Mouse (Mus musculus) neural tube, embryonic 14.5 days (tissue): ENCODE results near the gene B230118H07Rik. TPM values are rescaled to one million over a fixed set of nuclear protein-coding genes. Genes with fewer than 3 reads are reported as not detected.

Source experiments
- ATAC-seq: fragments of 200-750 bp; cut with Nextera tagmentation; 2 replicates; pipeline ENCODE4 v1.8.0; 2017; ENCODE audit warnings: low read depth, mild to moderate bottlenecking, moderate TSS enrichment, moderate library complexity
- H3K27ac ChIP-seq: fragments of 300-500 bp; sonication (generic); 2 replicates; pipeline ENCODE4 v1.5.1; 2014; ENCODE audit warnings: low read depth, mild to moderate bottlenecking, control low read depth, low read length, moderate library complexity, mixed read lengths
- H3K27me3 ChIP-seq: fragments of 300-500 bp; sonication (generic); 2 replicates; pipeline ENCODE4 v1.6.1; 2014; ENCODE audit warnings: low read length; ENCODE audit not compliant: control insufficient read depth, insufficient read depth
- H3K36me3 ChIP-seq: fragments of 300-500 bp; sonication (generic); 2 replicates; pipeline ENCODE4 v1.6.1; 2014; ENCODE audit warnings: low read length, mixed read lengths; ENCODE audit not compliant: control insufficient read depth, insufficient read depth
- H3K4me1 ChIP-seq: fragments of 300-500 bp; sonication (generic); 2 replicates; pipeline ENCODE4 v1.6.1; 2014; ENCODE audit warnings: low read length; ENCODE audit not compliant: control insufficient read depth, insufficient read depth
- H3K4me2 ChIP-seq: fragments of 300-500 bp; sonication (generic); 2 replicates; pipeline ENCODE4 v1.6.1; 2014; ENCODE audit warnings: mild to moderate bottlenecking, low read depth, low read length, control low read depth
- H3K4me3 ChIP-seq: fragments of 300-500 bp; sonication (generic); 2 replicates; pipeline ENCODE4 v1.5.1; 2014; ENCODE audit warnings: low read depth, low read length, control low read depth, mixed read lengths
- H3K9ac ChIP-seq: fragments of 300-500 bp; sonication (generic); replicated peaks from 2 replicates; pipeline ENCODE4 v1.6.1; 2014; ENCODE audit warnings: low read depth, mild to moderate bottlenecking, control low read depth, low read length, mixed read lengths
- H3K9me3 ChIP-seq: fragments of 300-500 bp; sonication (generic); 2 replicates; pipeline ENCODE4 v1.6.1; 2016; ENCODE audit warnings: low read length; ENCODE audit not compliant: control insufficient read depth
- WGBS: fragments of 180-500 bp; shearing (Covaris S2); extraction: QIAGEN DNeasy Blood & Tissue Kit; methylation state at CpG from one replicate; pipeline ENCODE4 v1.1.7; 2014; 5-methylcytosine and 5-hydroxymethylcytosine counted together
- polyA plus RNA-seq: library from polyadenylated mRNA; unstranded; fragments of >200 nt; fragmentation: Nextera tagmentation; extraction: Ambion mirVana; gene quantifications from 2 replicates; pipeline ENCODE4 v1.2.1, GENCODE M21; 2014

Gene B230118H07Rik
- 49.2 and 54.0 TPM in 2 replicates for polyA plus RNA-seq

DNA sequence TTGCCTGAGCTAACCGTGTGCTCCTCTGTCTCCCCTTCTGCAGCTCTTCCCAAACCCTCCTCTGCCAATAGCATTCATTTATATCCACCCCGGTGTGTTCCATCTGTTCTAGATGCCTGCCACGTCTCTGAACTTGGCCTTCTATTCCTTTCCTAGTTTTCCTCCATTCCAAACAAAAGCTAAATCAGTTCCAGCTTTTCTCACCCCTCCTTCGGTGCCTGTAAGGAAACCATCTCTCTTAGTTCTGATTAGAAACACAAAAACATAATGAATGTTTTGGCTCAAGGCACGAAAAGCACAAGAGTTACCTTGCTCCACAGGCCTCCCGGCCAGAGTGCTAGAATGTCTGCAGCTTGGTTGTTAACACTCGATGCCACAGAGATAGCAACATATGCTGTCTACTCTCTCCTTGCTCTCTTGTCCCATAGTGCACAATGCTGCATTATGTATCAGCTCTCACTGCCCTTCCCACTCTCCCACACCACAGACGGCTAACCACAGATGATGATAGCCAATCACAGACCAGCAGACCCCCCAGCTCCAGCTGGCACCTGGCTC is at the start of gene B230118H07Rik, which contains the start of gene Rag1:
B230118H07Rik (minus strand) TSS at position 419 of the 558 bp plus-strand sequence.
Rag1 (minus strand) TSS at position 388 of the 558 bp plus-strand sequence.
- Histone ChIP-seq H3K9ac (no peak within 1 kb of the TSS), H3K27me3 (no peaks in the 10 kb centered on the region), H3K4me1 (no peaks in the 10 kb centered on the region), H3K4me3 (no peak within 1 kb of the TSS), H3K4me2 (no peak within 1 kb of the TSS), H3K36me3 (no peaks in the 10 kb centered on the region), H3K9me3 (no peaks in the 10 kb centered on the region), H3K27ac (no peak within 1 kb of the TSS)
- WGBS, result 45% methylated on average over 8 of the region's 8 CpGs
- no peak for ATAC-seq

DNA sequence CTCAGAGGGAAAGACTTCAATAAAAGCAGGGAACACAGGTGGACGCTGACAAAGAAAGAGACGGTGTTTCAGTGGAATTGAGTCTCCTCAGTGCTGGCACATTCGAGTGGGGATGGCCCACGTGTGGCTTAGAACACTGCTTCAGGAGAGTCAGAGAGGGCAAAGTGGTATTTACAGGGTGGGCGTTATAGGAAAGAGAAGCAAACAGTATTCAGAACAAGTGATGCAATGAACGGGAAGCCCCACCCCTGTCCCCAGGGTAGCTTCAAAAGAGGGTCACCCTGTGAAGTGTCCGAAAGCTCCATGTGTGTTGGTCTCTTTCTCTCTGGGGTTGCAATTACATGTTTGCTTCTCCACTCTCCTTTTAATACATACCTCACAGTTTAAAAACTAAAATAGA is 46.3 kb upstream of the B230118H07Rik start:
- H3K4me1 ChIP-seq, result no peaks in the 10 kb centered on the region
- no peak overlapping the region for H3K4me2 ChIP-seq
- 88% methylated on average over 7 of the region's 7 CpGs for WGBS
- no peak for ATAC-seq
- no peaks in the 10 kb centered on the region for H3K9me3 ChIP-seq
- H3K36me3 ChIP-seq, result peaks cover 19% of the 10 kb centered on the region
- no peak overlapping the region for H3K9ac ChIP-seq
- H3K27ac ChIP-seq, result no peak overlapping the region
- no peaks in the 10 kb centered on the region for H3K27me3 ChIP-seq
- no peak overlapping the region for H3K4me3 ChIP-seq

DNA sequence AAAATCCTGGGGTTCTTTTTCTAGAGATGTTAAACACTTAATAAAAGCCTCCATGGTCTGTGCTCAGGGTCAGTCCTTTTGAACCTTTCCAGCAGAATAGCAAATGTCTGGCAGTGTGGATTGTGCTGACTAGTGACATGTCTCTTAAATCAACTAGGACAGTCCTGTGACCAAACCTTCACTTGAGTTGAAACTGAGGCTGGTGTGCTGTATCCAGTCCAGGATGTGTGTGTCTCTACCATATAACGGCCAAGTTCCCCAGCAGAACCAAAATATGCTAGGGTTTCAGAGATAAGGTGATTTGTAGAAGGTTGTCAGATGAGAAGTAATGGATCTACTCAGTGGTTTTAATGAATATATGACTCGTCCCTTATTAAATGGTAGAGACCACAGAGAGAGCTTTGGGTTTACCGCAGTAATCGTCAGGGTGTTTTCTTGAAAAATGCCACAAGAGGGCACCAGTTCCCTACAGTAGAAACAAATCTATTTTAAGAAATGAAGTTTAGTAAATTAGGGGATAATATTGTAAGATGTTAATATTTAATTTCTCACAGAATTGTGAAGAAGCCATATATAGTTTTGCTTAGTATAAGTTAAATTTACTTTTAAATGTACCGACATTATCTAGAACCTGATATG is 44.4 kb upstream of the B230118H07Rik start:
- H3K9ac ChIP-seq, result no peak overlapping the region
- 0 out of 2 replicates have a peak, but pooled peaks have one; percentile 38 for ATAC-seq
- WGBS, result 62% methylated on average over 5 of the region's 5 CpGs
- H3K27ac ChIP-seq, result no peak overlapping the region
- H3K4me2 ChIP-seq, result no peak overlapping the region
- H3K4me3 ChIP-seq, result no peak overlapping the region
- H3K27me3 ChIP-seq, result no peaks in the 10 kb centered on the region
- no peaks in the 10 kb centered on the region for H3K4me1 ChIP-seq
- peaks cover 29% of the 10 kb centered on the region for H3K36me3 ChIP-seq
- no peaks in the 10 kb centered on the region for H3K9me3 ChIP-seq

DNA sequence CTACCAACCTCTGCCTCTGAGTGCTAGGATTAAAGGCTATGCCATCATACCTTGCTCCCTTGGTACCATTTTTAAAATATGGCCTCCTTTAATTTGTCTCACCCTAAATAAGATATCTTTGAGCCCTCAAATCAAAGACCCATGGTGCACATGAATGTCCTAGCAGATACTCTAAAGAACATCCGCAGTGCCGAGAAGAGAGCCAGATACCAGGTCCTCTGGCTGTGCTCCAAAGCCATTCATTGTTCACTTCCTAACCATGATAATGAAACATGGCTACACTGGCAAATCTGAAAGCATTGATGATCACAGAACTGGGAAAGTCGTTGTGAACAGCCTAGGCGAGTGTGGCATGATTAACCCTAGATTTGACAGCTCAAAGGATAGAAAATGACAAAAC is 43.7 kb upstream of the B230118H07Rik start:
- Histone ChIP-seq H3K27me3 (no peaks in the 10 kb centered on the region), H3K27ac (no peak overlapping the region), H3K9ac (no peak overlapping the region), H3K4me2 (no peak overlapping the region), H3K4me3 (no peak overlapping the region), H3K4me1 (no peaks in the 10 kb centered on the region), H3K36me3 (peaks cover 29% of the 10 kb centered on the region), H3K9me3 (no peaks in the 10 kb centered on the region)
- WGBS, result 66% methylated on average over 4 of the region's 4 CpGs
- ATAC-seq, result no peak

DNA sequence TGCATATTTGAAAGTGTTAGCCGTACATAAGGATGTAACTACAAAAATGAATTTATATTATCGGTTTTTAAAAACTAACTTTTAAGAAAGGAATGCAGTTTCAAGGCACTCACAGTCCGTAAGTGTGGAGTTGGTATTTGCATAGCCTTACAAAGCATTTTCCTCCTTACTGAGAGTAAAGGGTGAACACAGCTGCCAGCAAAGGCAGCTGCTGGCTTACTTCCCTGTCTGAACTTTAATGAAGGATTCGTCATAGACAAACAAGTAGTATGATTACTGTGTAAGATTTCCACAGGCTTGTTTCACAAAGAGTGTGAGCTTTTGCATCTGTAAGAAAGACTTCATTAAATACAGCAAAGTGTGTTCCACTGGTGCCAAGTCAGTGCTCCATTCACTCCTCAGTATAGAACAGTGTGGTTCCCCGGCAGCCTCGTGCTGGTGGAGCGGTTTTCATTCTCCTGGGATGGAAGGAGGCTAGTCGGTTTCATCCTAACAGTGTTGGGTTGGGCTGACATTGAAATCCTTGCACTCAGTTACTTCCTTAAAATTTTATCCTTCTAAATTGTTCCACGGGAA is 41.0 kb upstream of the B230118H07Rik start:
- H3K9ac ChIP-seq, result no peak overlapping the region
- H3K36me3 ChIP-seq, result peaks cover 27% of the 10 kb centered on the region
- no peak overlapping the region for H3K4me2 ChIP-seq
- no peaks in the 10 kb centered on the region for H3K27me3 ChIP-seq
- WGBS, result 90% methylated on average over 9 of the region's 9 CpGs
- ATAC-seq, result no peak
- H3K27ac ChIP-seq, result no peak overlapping the region
- H3K4me1 ChIP-seq, result no peaks in the 10 kb centered on the region
- H3K9me3 ChIP-seq, result no peaks in the 10 kb centered on the region
- no peak overlapping the region for H3K4me3 ChIP-seq

DNA sequence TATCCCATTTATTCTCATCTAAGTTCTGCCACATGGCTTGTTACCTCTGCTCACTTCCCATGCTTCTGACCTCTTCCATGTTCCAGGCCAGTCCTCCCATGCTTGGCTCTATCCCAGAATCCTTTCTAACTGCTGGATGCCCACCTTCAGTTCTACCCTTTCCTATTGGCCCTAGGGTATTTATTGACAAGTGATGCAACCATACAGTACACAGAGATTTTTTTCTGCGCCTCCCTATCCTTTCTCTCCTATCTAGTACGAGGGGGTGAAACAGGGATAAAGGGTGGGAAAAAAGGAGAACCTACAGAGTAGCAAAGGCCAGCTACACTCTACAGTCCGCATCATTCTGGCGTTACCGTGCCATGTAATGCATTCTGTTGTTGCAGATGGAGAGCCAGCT is 38.7 kb upstream of the B230118H07Rik start:
- Histone ChIP-seq H3K4me2 (no peak overlapping the region), H3K27ac (no peak overlapping the region), H3K4me1 (no peaks in the 10 kb centered on the region), H3K27me3 (no peaks in the 10 kb centered on the region), H3K36me3 (peaks cover 33% of the 10 kb centered on the region), H3K4me3 (no peak overlapping the region), H3K9ac (no peak overlapping the region), H3K9me3 (no peaks in the 10 kb centered on the region)
- no peak for ATAC-seq
- WGBS, result 75% methylated on average over 5 of the region's 5 CpGs

DNA sequence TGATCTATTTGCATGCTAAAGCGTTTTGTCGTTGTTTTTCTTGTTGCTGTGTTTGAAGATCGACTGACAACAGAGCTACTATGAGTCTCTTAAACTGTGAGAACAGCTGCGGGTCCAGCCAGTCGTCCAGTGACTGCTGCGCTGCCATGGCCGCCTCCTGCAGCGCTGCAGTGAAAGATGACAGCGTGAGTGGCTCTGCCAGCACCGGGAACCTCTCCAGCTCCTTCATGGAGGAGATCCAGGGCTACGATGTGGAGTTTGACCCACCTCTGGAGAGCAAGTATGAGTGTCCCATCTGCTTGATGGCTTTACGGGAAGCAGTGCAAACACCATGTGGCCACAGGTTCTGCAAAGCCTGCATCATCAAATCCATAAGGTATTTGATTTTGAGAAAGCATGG is 35.1 kb upstream of the B230118H07Rik start:
- no peaks in the 10 kb centered on the region for H3K9me3 ChIP-seq

DNA sequence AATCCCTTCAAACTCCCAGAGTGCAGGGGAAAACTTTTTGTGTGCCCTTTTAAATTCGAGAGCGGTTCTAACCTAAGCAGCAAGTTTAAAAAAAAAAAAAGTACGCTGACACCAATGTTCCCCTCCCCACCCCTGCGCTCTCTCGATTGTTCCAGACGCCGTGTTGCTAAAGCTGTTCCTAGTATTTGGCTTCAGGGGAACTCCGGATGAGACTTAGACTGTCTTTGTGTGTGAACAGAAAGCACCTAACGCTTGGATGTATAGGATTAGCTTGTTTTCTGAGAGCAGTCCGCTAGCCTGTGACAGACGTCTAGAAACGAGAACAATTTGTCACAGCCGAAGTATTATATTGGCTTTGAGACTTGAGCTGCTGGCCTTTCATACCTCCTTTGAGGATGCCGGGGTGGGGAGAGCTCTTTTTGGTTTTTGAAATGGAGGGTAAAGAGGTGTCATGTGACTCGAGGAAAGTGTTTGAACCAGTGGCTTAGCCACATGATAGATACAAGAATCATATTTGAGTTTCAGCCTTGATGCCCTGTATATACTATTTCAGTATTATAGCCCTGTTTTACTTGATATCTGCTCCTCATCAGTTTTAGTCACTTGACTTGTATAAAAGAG is 29.9 kb upstream of the B230118H07Rik start:
- no peaks in the 10 kb centered on the region for H3K27me3 ChIP-seq
- no peak for ATAC-seq
- no peak overlapping the region for H3K27ac ChIP-seq
- peak overlapping the region; percentile 88 for H3K4me2 ChIP-seq
- 2% methylated on average over 15 of the region's 15 CpGs for WGBS
- H3K9ac ChIP-seq, result peak overlapping the region; percentile 93
- H3K4me1 ChIP-seq, result 0 out of 2 replicates have a peak, but pooled peaks cover 3% of the 10 kb centered on the region
- peak overlapping the region; percentile 87 for H3K4me3 ChIP-seq
- no peaks in the 10 kb centered on the region for H3K36me3 ChIP-seq
- H3K9me3 ChIP-seq, result no peaks in the 10 kb centered on the region

More for the DNA sequence above, 35.1 kb upstream of the B230118H07Rik start:
- 0 out of 2 replicates have a peak, but pooled peaks cover 1% of the 10 kb centered on the region for H3K4me1 ChIP-seq
- 88% methylated on average over 12 of the region's 12 CpGs for WGBS
- H3K4me2 ChIP-seq, result no peak overlapping the region
- ATAC-seq, result no peak
- no peak overlapping the region for H3K4me3 ChIP-seq
- H3K36me3 ChIP-seq, result peaks cover 16% of the 10 kb centered on the region
- H3K9ac ChIP-seq, result no peak overlapping the region
- no peaks in the 10 kb centered on the region for H3K27me3 ChIP-seq
- no peak overlapping the region for H3K27ac ChIP-seq
